ENCODE assay signal across 11 mouse cellular contexts in genomic region chr3:68980898-68981297, GRCm38 (mm10). TPM values are rescaled to one million over a fixed set of nuclear protein-coding genes. Genes with fewer than 3 reads are reported as not detected.
DNase-seq lines count a peak whose midpoint lies in the region; ATAC-seq and TF ChIP-seq lines count a peak whose summit lies in the region.
"Had no signal": no experiment of that assay in that cellular context is flagged by ENCODE, and none has a peak within 500 bp of the region (broad histone marks: within the 10 kb centered on the region; RNA-seq: fewer than 3 reads in every experiment).

No protein-coding gene starts in this region.

- WGBS in liver, embryonic 11.5 days, result 66% methylated on average over 9 of the region's 9 CpGs
- WGBS in macrophage (ENCODE audit: missing documents), result 3% methylated on average over 9 of the region's 9 CpGs
- WGBS in neural tube, embryonic 15.5 days, result 83% methylated on average over 9 of the region's 9 CpGs
- 83% methylated on average over 9 of the region's 9 CpGs for WGBS in forebrain, embryonic 13.5 days
- WGBS in forebrain, postnatal 0 days, result 73% methylated on average over 9 of the region's 9 CpGs

- peaks cover 15% of the 10 kb centered on the region for H3K4me1 ChIP-seq in liver, embryonic 11.5 days (replicated peaks; ENCODE audit: control insufficient read depth, insufficient read depth, low read length)
- no peaks in the 10 kb centered on the region for H3K4me1 ChIP-seq in neural tube, embryonic 15.5 days
- H3K4me1 ChIP-seq in forebrain, embryonic 13.5 days, result no peaks in the 10 kb centered on the region
- no peaks in the 10 kb centered on the region for H3K4me1 ChIP-seq in forebrain, postnatal 0 days (ENCODE audit: insufficient read depth)

- H3K36me3 ChIP-seq in liver, embryonic 11.5 days (ENCODE audit: control insufficient read depth, insufficient read depth, low read length), result no peaks in the 10 kb centered on the region; the same call in 1 of the 2 replicates
- no peaks in the 10 kb centered on the region for H3K36me3 ChIP-seq in macrophage (ENCODE audit: inconsistent target)
- peaks cover 9% of the 10 kb centered on the region for H3K36me3 ChIP-seq in neural tube, embryonic 15.5 days
- H3K36me3 ChIP-seq in forebrain, embryonic 13.5 days (ENCODE audit: poor library complexity, severe bottlenecking), result peaks cover 19% of the 10 kb centered on the region
- peaks cover 6% of the 10 kb centered on the region; the same call in 1 of the 2 replicates for H3K36me3 ChIP-seq in forebrain, postnatal 0 days (ENCODE audit: insufficient read depth)

- H3K4me2 ChIP-seq in liver, embryonic 11.5 days, result no peak overlapping the region
- H3K4me2 ChIP-seq in neural tube, embryonic 15.5 days, result no peak overlapping the region
- no peak overlapping the region for H3K4me2 ChIP-seq in forebrain, embryonic 13.5 days
- no peak overlapping the region for H3K4me2 ChIP-seq in forebrain, postnatal 0 days (ENCODE audit: low read depth)
- H3K4me2 ChIP-seq: embryonic facial prominence, embryonic 15.5 days had no signal

- no peak for ATAC-seq in liver, embryonic 11.5 days (replicated peaks; ENCODE audit: low FRiP score)
- no peak for ATAC-seq in neural tube, embryonic 15.5 days (ENCODE audit: low FRiP score)
- ATAC-seq in forebrain, embryonic 13.5 days, result no peak
- no peak for ATAC-seq in forebrain, postnatal 0 days

- no peak for TF ChIP-seq CTCF in forebrain, postnatal 0 days (IDR thresholded peaks at IDR 0.05; ENCODE audit: low read depth)

- no peak overlapping the region for H3K9ac ChIP-seq in liver, embryonic 11.5 days (ENCODE audit: low read depth, low read length)
- H3K9ac ChIP-seq in neural tube, embryonic 15.5 days (replicated peaks), result no peak overlapping the region
- no peak overlapping the region for H3K9ac ChIP-seq in forebrain, embryonic 13.5 days
- no peak overlapping the region for H3K9ac ChIP-seq in forebrain, postnatal 0 days
- H3K9ac ChIP-seq: embryonic facial prominence, embryonic 15.5 days had no signal

- DNase-seq in liver, result peak; percentile 30
- no peak for DNase-seq in liver, embryonic 11.5 days (ENCODE audit: low spot score)
- peak; percentile 93 for DNase-seq in gonadal fat pad, adult 2 months (ENCODE audit: low read depth)
- peak; percentile 70 to 82 for DNase-seq in thymus, postnatal 36 days
- DNase-seq in forebrain, postnatal 0 days, result no peak
- DNase-seq: kidney, postnatal 14 days had no signal

- no peak overlapping the region for H3K4me3 ChIP-seq in liver, embryonic 11.5 days (ENCODE audit: low read depth, low read length)
- H3K4me3 ChIP-seq in macrophage (ENCODE audit: inconsistent target), result no peak overlapping the region
- no peak overlapping the region for H3K4me3 ChIP-seq in neural tube, embryonic 15.5 days (replicated peaks)
- no peak overlapping the region for H3K4me3 ChIP-seq in forebrain, embryonic 13.5 days
- no peak overlapping the region for H3K4me3 ChIP-seq in forebrain, postnatal 0 days (ENCODE audit: low read depth, low read length)
- H3K4me3 ChIP-seq: embryonic facial prominence, embryonic 15.5 days; limb, embryonic 10.5 days had no signal

- H3K27ac ChIP-seq in liver, embryonic 11.5 days (ENCODE audit: low read depth, low read length), result no peak overlapping the region
- H3K27ac ChIP-seq in macrophage, result peak overlapping the region; percentile 40; the same call in 1 of the 2 replicates
- H3K27ac ChIP-seq in neural tube, embryonic 15.5 days (replicated peaks), result no peak overlapping the region
- H3K27ac ChIP-seq in forebrain, embryonic 13.5 days, result no peak overlapping the region
- no peak overlapping the region for H3K27ac ChIP-seq in forebrain, postnatal 0 days (ENCODE audit: low read depth, low read length)
- H3K27ac ChIP-seq: embryonic facial prominence, embryonic 15.5 days; limb, embryonic 10.5 days had no signal

- H3K27me3 ChIP-seq in liver, embryonic 11.5 days (replicated peaks; ENCODE audit: control insufficient read depth, insufficient read depth, low read length), result no peaks in the 10 kb centered on the region
- H3K27me3 ChIP-seq in neural tube, embryonic 15.5 days (replicated peaks), result no peaks in the 10 kb centered on the region
- H3K27me3 ChIP-seq in forebrain, embryonic 13.5 days, result no peaks in the 10 kb centered on the region
- no peaks in the 10 kb centered on the region for H3K27me3 ChIP-seq in forebrain, postnatal 0 days (ENCODE audit: insufficient read depth, low read length)
- H3K27me3 ChIP-seq: embryonic facial prominence, embryonic 15.5 days had no signal

- H3K9me3 ChIP-seq in liver, embryonic 11.5 days (ENCODE audit: control insufficient read depth, low read length), result no peaks in the 10 kb centered on the region
- H3K9me3 ChIP-seq in neural tube, embryonic 15.5 days (replicated peaks), result no peaks in the 10 kb centered on the region
- H3K9me3 ChIP-seq in forebrain, embryonic 13.5 days (replicated peaks), result no peaks in the 10 kb centered on the region
- no peaks in the 10 kb centered on the region for H3K9me3 ChIP-seq in forebrain, postnatal 0 days (ENCODE audit: low read length)
- H3K9me3 ChIP-seq: embryonic facial prominence, embryonic 15.5 days; limb, embryonic 10.5 days had no signal

- H3K79me2 ChIP-seq in macrophage (ENCODE audit: inconsistent target), result no peaks in the 10 kb centered on the region

RNA-seq across cellular contexts. Expression of gene Ift80, which starts 23.5 kb away (rescaled TPM):
- 10.0 and 10.9 TPM in 2 replicates for polyA plus RNA-seq in liver, embryonic 11.5 days (2014; fragmentation: Nextera tagmentation; extraction: Ambion mirVana)
- polyA plus RNA-seq in gonadal fat pad, adult 2 months (2012; rRNA removed), result 2.7 and 3.3 TPM in 2 replicates
- total RNA-seq in macrophage (2018; cell fraction: chromatin; rRNA removed), result 10 to 100 TPM in 21 of 26 experiments, 1 to 10 TPM in 5; 3.5 to 53.6 (median 31.9) TPM
- 1 to 10 TPM; 1.4 to 3.9 (median 2.5) TPM for total RNA-seq in macrophage (2018; cell fraction: cytosol; rRNA removed)
- 10 to 100 TPM in 11 of 26 experiments, 1 to 10 TPM in 15; 3.3 to 42.8 (median 9.3) TPM for total RNA-seq in macrophage (2018; cell fraction: nucleus; rRNA removed)
- polyA plus RNA-seq in macrophage (2018), result 1.2 to 3.4 TPM (median 3.0 TPM) in 3 replicates
- 7.3 and 11.0 TPM in 2 replicates for polyA plus RNA-seq in neural tube, embryonic 15.5 days (2015; fragmentation: Nextera tagmentation; extraction: Ambion mirVana)
- 12.8 and 13.9 TPM in 2 replicates for polyA plus RNA-seq in forebrain, embryonic 13.5 days (2015; fragmentation: Nextera tagmentation; extraction: Ambion mirVana)
- total RNA-seq in forebrain, postnatal 0 days (2014; rRNA removed), result 8.9 and 9.2 TPM in 2 replicates
- 2.6 and 3.8 TPM in 2 replicates for polyA plus RNA-seq in forebrain, postnatal 0 days (2015; fragmentation: Nextera tagmentation; extraction: Ambion mirVana)

RNA-seq across cellular contexts. Expression of gene Smc4, which starts 23.6 kb away (rescaled TPM):
- polyA plus RNA-seq in liver, embryonic 11.5 days (2014; fragmentation: Nextera tagmentation; extraction: Ambion mirVana), result 200 and 213 TPM in 2 replicates
- 2.2 and 2.9 TPM in 2 replicates for polyA plus RNA-seq in gonadal fat pad, adult 2 months (2012; rRNA removed)
- total RNA-seq in macrophage (2018; cell fraction: chromatin; rRNA removed), result 100 to 1,000 TPM in 20 of 26 experiments, 10 to 100 TPM in 6; 75.2 to 232 (median 125) TPM
- 10 to 100 TPM; 21.7 to 43.9 (median 29.9) TPM for total RNA-seq in macrophage (2018; cell fraction: cytosol; rRNA removed)
- 100 to 1,000 TPM in 2 of 26 experiments, 10 to 100 TPM in 24; 33.8 to 118 (median 62.0) TPM for total RNA-seq in macrophage (2018; cell fraction: nucleus; rRNA removed)
- polyA plus RNA-seq in macrophage (2018), result 33.6 to 68.6 TPM (median 37.7 TPM) in 3 replicates
- 28.3 and 72.3 TPM in 2 replicates for polyA plus RNA-seq in neural tube, embryonic 15.5 days (2015; fragmentation: Nextera tagmentation; extraction: Ambion mirVana)
- 177 and 180 TPM in 2 replicates for polyA plus RNA-seq in forebrain, embryonic 13.5 days (2015; fragmentation: Nextera tagmentation; extraction: Ambion mirVana)
- total RNA-seq in forebrain, postnatal 0 days (2014; rRNA removed), result 16.4 and 21.1 TPM in 2 replicates
- 19.4 and 30.2 TPM in 2 replicates for polyA plus RNA-seq in forebrain, postnatal 0 days (2015; fragmentation: Nextera tagmentation; extraction: Ambion mirVana)

Comparison
In these comparisons a context has a peak if more than half of its experiments do, and no peak if none do; other contexts are left out.
1. DNase-seq: peak in liver (single experiment), gonadal fat pad, adult 2 months (single experiment) and thymus, postnatal 36 days (2 of 2); none in liver, embryonic 11.5 days (single experiment) and forebrain, postnatal 0 days (single experiment).